Mouse (Mus musculus) brain, embryonic 14.5 days (tissue): ENCODE data around the gene Irak2. TPM values are rescaled to one million over a fixed set of nuclear protein-coding genes. Genes with fewer than 3 reads are reported as not detected.

ENCODE experiments used
- DNase-seq: peaks from one replicate; pipeline ENCODE4 v3.0.0-alpha.2; 2011; ENCODE audit warnings: low read depth
- CTCF ChIP-seq: fragments of 200-500 bp; IDR thresholded peaks from 2 replicates; pipeline ENCODE4 v1.5.1; 2012; ENCODE audit warnings: inconsistent platforms, mild to moderate bottlenecking, moderate library complexity, borderline replicate concordance; ENCODE audit not compliant: insufficient read depth, insufficient read length; ENCODE audit errors: extremely low read depth
- POLR2A ChIP-seq: fragments of 200-500 bp; IDR thresholded peaks from 2 replicates; pipeline ENCODE4 v1.6.1; 2012; ENCODE audit warnings: mild to moderate bottlenecking, inconsistent platforms, borderline replicate concordance; ENCODE audit not compliant: poor library complexity, insufficient read depth, insufficient read length, severe bottlenecking; ENCODE audit errors: extremely low read depth
- polyA plus RNA-seq: library from polyadenylated mRNA; depleted of rRNA; stranded (reverse); fragments of >200 nt; gene quantifications from 2 replicates; pipeline ENCODE4 v1.2.3, GENCODE M21; 2012

Irak2 gene
- polyA plus RNA-seq, 1 experiment: 4.2 TPM

- DNase-seq: no peak
- TF ChIP-seq CTCF (no peak), POLR2A (no peak)
Observed at GRCm38 (mm10) chr6:113675991-113676390, 37.7 kb downstream of the Irak2 start.

- DNase-seq: no peak
- no peak for TF ChIP-seq CTCF
- no peak for TF ChIP-seq POLR2A
Observed at GRCm38 (mm10) chr6:113677070-113677734, 38.9 kb downstream of the Irak2 start.

GRCm38 (mm10) chr6:113678246-113679012, 40.2 kb downstream of the Irak2 start:
- peak; percentile 20 for DNase-seq
- TF ChIP-seq CTCF (no peak), POLR2A (no peak)

- no peak for TF ChIP-seq POLR2A
- TF ChIP-seq CTCF: no peak
- no peak for DNase-seq
Observed at GRCm38 (mm10) chr6:113679993-113680566, 41.8 kb downstream of the Irak2 start.

- DNase-seq: peak; percentile 56
- TF ChIP-seq POLR2A (no peak), CTCF (peak; percentile 77; the same call in 1 of the 2 replicates)
Observed at GRCm38 (mm10) chr6:113681271-113681670, 43.0 kb downstream of the Irak2 start.

GRCm38 (mm10) chr6:113683081-113683825, 45.0 kb downstream of the Irak2 start:
- no peak for DNase-seq
- no peak for TF ChIP-seq POLR2A
- TF ChIP-seq CTCF: no peak

GRCm38 (mm10) chr6:113686551-113687125, 48.4 kb downstream of the Irak2 start:
- DNase-seq: no peak
- TF ChIP-seq POLR2A (no peak), CTCF (no peak)

- DNase-seq: peak; percentile 14
- TF ChIP-seq POLR2A (no peak), CTCF (no peak)
Observed at GRCm38 (mm10) chr6:113690008-113690399, 51.7 kb downstream of the Irak2 start.

- TF ChIP-seq CTCF (no peak), POLR2A (no peak)
- DNase-seq: peak; percentile 25
Observed at GRCm38 (mm10) chr6:113690400-113691083, 52.3 kb downstream of the Irak2 start.

GRCm38 (mm10) chr6:113691084-113691462, 52.8 kb downstream of the Irak2 start:
- TF ChIP-seq POLR2A: no peak
- no peak for DNase-seq
